Mouse (Mus musculus) cerebral cortex, adult 2 months (tissue): ENCODE data around the gene Gm20388.

Source experiments
- WGBS: fragments of 180-500 bp; shearing (Covaris S2); methylation state at CpG from one replicate; pipeline ENCODE4 v1.1.7; 2018; 5-methylcytosine and 5-hydroxymethylcytosine counted together

Gm20388 gene

DNA sequence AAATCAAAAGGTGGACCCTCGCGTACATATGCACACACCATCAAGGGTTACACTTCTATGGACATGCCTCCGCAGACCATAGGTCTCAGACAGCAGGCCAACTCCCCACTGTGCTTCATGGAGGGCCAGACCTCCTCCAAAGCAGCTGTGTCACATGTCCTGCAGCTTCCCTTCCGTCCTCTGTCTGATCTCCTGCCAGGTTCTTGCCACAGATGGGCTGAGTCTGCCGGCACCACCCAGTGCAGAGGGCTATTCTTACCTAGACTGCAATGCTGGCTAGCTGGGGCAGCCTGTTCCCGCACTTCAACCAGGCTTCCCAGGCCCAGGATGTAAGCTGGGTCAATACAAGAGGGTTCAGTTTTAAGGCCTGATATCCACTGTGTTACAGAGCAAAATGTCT, 4464.5 kb downstream of the Gm20388 start:
- WGBS, result 43% methylated on average over 6 of the region's 6 CpGs

DNA sequence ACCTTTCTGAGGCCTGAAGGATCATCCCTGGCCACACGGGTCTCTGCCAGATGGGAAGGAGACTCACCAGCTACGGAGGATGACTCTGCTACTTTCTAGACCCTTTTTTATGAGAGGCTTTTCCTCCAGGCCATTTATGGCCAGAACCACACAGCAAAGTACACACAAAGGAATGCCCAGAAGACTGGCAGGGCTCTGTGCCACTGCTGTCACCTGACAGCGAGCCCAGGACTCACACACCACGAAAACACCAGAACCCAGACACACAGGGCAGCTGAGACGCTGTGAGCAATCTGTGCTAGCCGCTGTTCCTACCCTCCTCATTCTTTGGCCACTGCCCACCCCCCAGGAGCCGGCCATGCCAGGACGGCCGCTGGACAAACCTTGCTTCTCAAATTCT, 4465.1 kb downstream of the Gm20388 start:
- 61% methylated on average over 9 of the region's 9 CpGs for WGBS

DNA sequence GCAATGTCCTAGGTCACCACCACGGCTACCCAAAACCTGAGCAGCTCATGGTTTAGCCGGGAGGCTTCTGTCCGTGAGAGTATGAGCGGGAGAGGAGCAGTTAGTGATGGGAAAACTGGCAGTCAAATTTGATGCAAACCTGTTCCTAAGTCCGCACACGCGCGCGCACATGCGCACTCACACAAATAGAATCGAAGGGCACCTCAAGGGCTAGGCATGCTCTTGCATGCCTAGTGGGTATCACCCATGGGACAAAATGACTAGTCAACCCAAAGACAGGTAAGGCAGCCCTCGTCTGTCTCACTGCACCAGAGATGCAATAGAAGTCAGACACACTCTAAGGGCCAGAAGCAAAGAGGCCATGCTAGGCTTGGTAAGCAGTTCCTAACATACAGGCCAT, 4465.8 kb downstream of the Gm20388 start:
- WGBS, result 93% methylated on average over 12 of the region's 12 CpGs

DNA sequence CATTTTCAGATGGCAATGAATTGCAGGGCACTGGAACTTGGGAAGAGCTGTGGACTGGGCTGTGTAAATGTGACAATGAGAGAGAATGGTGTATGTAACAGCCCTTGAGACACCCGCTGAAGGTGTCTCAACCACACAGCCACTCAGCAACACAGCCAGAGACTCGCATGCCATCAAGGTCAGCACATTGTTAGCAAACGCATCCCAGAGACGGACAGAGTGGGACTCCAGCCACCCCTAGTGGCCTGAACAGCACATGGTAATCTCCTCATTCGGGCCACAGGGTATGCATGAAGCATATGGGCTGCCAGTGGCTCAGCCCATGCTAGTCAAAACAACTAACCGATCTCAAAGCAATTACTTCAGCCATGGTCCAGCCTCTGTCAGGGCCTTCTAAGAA, 4468.6 kb downstream of the Gm20388 start:
- WGBS, result 61% methylated on average over 6 of the region's 6 CpGs

DNA sequence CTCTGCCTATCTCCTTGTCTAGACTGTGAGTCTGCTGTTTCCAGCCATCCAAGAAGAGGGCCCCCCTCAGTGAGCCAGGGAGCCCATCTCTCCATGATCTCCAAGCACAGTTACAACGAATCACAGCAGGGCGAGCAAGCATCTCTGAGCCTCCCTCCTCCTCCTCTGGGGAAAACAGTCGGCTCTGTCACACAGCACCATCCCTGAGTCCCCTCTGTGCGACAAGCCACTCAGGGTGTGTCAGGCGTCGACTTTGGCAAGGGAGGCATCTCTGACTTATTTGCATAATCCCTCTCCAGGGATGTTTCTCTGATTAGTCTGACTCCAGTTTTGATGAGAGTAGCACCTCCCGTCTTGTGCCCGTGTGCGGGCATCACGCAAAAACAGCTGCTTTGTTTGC, 4471.6 kb downstream of the Gm20388 start:
- WGBS, result 23% methylated on average over 10 of the region's 10 CpGs

DNA sequence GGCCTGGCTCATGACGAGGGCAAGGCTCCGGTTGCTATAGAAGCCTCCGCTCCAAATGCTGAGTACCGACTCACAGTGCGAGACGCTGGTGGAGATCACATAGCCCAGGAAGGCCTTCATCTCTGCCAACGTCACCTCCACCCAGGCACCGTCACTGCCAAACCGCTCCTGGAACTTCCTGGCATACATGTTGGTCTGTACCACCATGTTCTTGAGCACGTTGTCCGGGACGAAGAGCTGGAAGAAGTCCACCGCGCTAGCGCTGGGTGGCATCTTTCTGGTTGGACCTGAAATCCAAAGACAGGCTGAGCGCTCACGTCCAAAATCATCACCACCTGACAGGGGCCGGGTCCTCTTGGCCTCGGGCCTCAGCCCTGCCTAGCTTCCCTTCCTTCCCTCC, 4473.7 kb downstream of the Gm20388 start:
- WGBS, result 76% methylated on average over 19 of the region's 19 CpGs

DNA sequence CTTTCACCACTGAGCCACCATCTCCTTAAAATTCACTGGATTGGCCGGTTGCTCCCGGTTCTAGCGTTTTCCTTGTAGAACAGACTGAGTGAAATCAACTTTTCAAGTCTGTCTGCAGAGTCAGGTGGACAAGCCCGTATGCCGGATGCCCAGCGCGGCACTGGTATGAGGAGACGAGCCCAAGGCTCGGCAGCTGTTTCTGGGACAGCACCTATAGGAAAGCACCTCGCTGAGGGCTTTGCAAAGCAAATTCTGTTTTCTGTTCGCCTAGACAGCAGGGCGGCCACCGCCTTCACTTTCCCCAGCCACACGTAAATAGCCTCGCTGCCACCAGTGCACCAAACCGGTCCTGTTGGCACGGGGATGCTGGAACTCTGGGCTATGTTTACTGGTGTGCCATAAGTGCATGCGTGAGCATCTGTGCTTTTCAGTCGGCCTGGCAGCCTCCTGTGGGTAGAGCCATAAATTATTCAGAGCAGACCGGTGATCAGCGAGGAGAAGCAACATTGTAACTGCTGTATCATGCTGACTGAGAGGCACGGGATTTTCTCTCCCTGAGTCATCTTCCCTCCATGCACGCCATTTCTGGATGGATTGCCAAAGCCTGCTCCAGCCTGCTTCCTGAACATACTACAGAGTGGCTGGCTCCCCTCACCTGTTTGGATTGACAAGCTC, 4475.7 kb downstream of the Gm20388 start:
- 47% methylated on average over 23 of the region's 23 CpGs for WGBS

DNA sequence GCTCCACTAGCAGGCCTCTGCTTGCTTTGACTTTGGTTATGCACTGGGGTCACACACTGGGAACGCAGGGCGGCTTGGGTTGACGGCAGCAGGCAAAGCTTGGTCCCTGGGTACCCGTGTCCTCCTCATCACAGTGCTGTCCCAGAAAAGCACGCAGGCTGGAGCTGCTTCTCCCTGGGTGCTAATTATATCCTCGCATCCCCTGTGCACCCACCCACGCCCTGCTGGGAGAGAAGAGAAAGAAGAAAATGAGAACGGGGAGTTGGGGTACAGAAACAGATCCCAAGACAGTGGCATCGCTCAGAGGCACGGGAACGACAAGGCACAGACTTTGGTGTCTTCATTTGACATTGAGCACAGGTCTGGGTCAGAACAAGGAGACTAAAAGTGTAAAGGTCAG, 4478.9 kb downstream of the Gm20388 start:
- WGBS, result 35% methylated on average over 11 of the region's 11 CpGs

DNA sequence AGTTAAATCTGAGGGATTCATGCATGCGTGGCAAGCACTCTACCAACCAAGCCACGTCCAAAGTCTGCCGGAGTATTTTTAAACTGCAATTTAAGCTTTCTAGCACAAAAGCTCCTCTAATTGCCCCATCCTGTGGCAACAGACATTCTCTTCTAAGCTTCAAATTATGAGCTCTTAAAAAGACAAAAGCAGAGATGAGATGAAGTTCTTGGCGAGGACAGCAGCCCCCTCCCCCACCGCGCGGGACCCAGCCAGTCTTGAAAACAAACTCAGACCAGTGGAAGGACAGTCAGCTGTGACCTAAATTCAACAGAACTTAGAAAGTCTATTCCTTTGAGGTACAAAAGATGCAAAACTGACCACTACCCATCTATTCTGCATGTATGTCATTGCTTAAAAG, 4480.6 kb downstream of the Gm20388 start:
- 35% methylated on average over 7 of the region's 7 CpGs for WGBS

DNA sequence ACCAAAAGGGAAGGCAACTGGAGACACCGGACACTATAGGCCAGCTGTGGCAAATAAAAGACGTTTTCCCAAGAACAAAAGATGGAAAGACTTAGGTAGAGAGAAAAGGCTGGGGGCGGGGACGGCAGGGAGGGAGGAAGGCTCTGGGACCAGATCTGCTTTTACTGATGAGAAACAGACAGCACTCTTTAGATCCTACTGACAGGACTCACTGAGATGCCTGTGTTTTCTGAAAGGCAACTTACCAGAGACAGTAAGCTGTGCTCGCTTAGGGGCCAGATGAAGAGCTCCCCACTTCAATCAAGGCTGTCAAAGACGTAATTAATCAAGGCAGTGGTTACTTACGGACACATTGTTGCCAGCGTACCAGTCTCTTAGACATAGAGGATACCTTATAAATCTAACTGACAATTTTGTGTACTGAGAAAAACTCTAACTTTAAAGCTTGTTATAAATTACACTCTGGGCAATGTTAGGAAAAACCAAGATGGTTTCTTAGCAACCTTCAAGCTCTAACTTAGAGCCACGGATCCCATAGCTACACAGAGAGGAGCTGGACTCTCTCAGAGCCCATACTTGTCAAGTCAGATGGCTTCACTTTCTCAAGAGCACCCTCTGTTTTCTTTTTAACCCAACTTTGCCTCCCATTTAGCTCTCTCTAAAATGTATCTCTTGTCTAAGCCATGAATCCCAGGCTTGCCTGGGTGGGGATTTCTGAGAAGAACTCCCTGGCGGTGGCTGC, 4481.8 kb downstream of the Gm20388 start:
- 49% methylated on average over 10 of the region's 10 CpGs for WGBS

DNA sequence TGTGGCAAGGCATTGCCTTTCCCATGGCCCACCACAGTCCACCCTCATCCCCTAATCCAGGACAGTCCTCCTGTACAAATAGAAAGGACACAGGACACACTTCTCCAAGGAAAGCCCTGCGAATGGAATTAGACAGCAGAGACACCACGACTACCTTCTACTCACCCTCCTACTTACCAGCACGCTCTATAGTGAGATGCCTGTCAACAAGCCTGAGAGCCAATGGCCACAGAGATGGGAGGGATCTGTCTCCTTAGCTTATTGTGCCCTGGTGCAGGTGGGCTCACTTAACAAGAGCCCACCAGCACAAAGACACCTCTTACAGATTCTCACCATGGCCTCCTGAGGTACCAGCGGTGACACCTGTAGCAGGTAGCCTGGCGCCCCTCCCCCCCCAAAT, 4482.4 kb downstream of the Gm20388 start:
- 68% methylated on average over 5 of the region's 5 CpGs for WGBS

DNA sequence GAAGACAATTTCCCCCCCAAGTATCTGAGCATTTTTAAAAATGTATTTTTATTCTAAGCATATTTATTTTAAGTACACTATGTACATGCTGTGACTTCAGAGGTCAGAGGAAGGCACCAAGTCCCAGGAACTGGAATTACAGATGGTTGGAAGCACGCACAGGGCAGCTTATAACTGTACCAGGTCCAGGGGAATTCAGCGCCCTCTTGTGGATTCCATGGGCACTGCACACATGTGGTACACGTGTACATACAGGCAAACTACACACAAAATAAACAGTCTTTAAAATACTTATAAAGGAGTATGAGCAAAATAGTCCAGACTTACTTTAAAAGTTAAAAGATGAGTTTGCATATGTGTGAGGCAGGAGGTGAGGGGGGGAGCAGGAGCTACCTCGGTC, 4483.3 kb downstream of the Gm20388 start:
- 76% methylated on average over 4 of the region's 4 CpGs for WGBS

DNA sequence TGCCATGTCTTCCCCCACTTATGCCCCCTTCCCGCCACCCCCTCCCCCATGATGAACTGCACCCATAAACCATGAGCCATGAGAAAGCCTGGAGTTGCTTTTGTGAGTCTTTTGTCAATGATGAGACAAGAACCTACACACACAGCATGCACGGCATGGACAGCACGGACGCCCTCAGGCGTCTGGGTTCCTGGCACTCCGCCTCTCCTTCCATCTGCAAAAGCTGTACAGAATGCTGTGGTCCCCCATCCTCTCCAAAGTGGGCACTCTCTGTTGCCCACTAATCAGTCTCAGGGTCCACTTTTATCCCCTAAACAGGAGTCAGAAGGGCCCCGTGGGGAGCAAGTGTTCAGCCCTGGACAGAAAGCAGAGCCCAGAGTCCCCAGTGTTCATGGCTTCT, 4484.3 kb downstream of the Gm20388 start:
- 53% methylated on average over 7 of the region's 7 CpGs for WGBS
